Mouse (Mus musculus) liver, adult 2 months (tissue): Measurements from ENCODE around the gene Lpp.

ENCODE experiments used
- CTCF ChIP-seq: fragments of 200-500 bp; IDR thresholded peaks from 2 replicates; pipeline ENCODE4 v1.5.1; 2011; ENCODE audit warnings: low read depth, low read length, control low read depth
- POLR2A ChIP-seq: fragments of 200-500 bp; IDR thresholded peaks from 2 replicates; pipeline ENCODE4 v1.6.1; 2011; ENCODE audit warnings: low read length, control low read depth; ENCODE audit not compliant: insufficient read depth; ENCODE audit errors: extremely low read depth

GRCm38 (mm10) chr16:24434531-24435114 is 41.3 kb downstream of the Lpp start:
- no peak for TF ChIP-seq CTCF
- no peak for TF ChIP-seq POLR2A
